Mouse (Mus musculus) CH12.LX (cell line): ENCODE measurements around the gene Pgpep1l. TPM values are rescaled to one million over a fixed set of nuclear protein-coding genes. Genes with fewer than 3 reads are reported as not detected.

Source experiments
- DNase-seq: peaks from one replicate; pipeline ENCODE4 v3.0.0-alpha.2; 2013; ENCODE audit errors: extremely low read depth
- H3K27ac ChIP-seq: 2 replicates; pipeline ENCODE4 v1.5.1; 2012; ENCODE audit warnings: low read depth, mild to moderate bottlenecking, control low read depth, moderate library complexity; ENCODE audit not compliant: insufficient read depth
- H3K27me3 ChIP-seq: replicated peaks from 2 replicates; pipeline ENCODE3; 2012; ENCODE audit warnings: inconsistent platforms
- H3K36me3 ChIP-seq, 2 experiments: replicated peaks in 1 of 2; 2 replicates each; pipeline versions ENCODE3 to v1.6.1; 2012; ENCODE audit warnings: inconsistent platforms in 1 of 2, low read length in 1 of 2, mild to moderate bottlenecking in 1 of 2, mixed read lengths in 1 of 2, moderate library complexity in 1 of 2; ENCODE audit not compliant: control insufficient read depth in 1 of 2, insufficient read depth in 1 of 2
- H3K4me1 ChIP-seq, 2 experiments: 2 replicates each; pipeline ENCODE4 v1.6.1; 2012; ENCODE audit warnings: inconsistent platforms in 1 of 2, moderate library complexity in 1 of 2; ENCODE audit not compliant: insufficient read depth in 2 of 2, control insufficient read depth in 1 of 2
- H3K4me2 ChIP-seq: 2 replicates; pipeline ENCODE4 v1.6.1; 2012; ENCODE audit warnings: low read depth, mild to moderate bottlenecking, control low read depth; ENCODE audit not compliant: poor library complexity, insufficient read depth, severe bottlenecking
- H3K4me3 ChIP-seq, 3 experiments: fragments of 150-350 bp in 1 of 3; sonication (generic) in 1 of 3; replicated peaks in 1 of 3; 2 replicates each; pipeline versions ENCODE3 to v1.5.1; 2011 to 2012; ENCODE audit warnings: low read depth in 2 of 3, low read length in 2 of 3, mild to moderate bottlenecking in 2 of 3, moderate library complexity in 2 of 3, control low read depth in 1 of 3, improper control_type of control experiment in 1 of 3, inconsistent platforms in 1 of 3, mixed read lengths in 1 of 3; ENCODE audit not compliant: poor library complexity in 1 of 3
- H3K79me2 ChIP-seq: replicated peaks from 2 replicates; pipeline ENCODE4 v1.6.1; 2012; ENCODE audit warnings: mild to moderate bottlenecking, moderate library complexity; ENCODE audit not compliant: control insufficient read depth, poor library complexity, insufficient read depth, severe bottlenecking; ENCODE audit errors: extremely low read depth
- H3K9ac ChIP-seq: 2 replicates; pipeline ENCODE4 v1.6.1; 2012; ENCODE audit warnings: low read depth, mild to moderate bottlenecking, control low read depth, moderate library complexity; ENCODE audit not compliant: insufficient read depth
- H3K9me3 ChIP-seq: replicated peaks from 2 replicates; pipeline ENCODE3; 2012; ENCODE audit warnings: low read length, inconsistent platforms, mixed read lengths
- CTCF ChIP-seq, 2 experiments: IDR thresholded peaks in 1 of 2; conservative IDR thresholded peaks in 1 of 2; 2 replicates each; pipeline ENCODE4 v1.5.1; 2011 to 2012; ENCODE audit warnings: low read depth in 2 of 2, low read length in 2 of 2, improper control_type of control experiment in 1 of 2, inconsistent platforms in 1 of 2, mild to moderate bottlenecking in 1 of 2, moderate library complexity in 1 of 2
- ELF1 ChIP-seq: IDR thresholded peaks from 2 replicates; pipeline ENCODE4 v1.6.1; 2014; ENCODE audit warnings: low read depth, mild to moderate bottlenecking, inconsistent platforms, low read length, improper control_type of control experiment
- EP300 ChIP-seq: IDR thresholded peaks from 2 replicates; pipeline ENCODE4 v1.6.1; 2011; ENCODE audit warnings: low read length, improper control_type of control experiment
- ETS1 ChIP-seq: conservative IDR thresholded peaks from 2 replicates; pipeline ENCODE4 v1.6.1; 2012; ENCODE audit warnings: low read depth, mild to moderate bottlenecking, inconsistent platforms, low read length, improper control_type of control experiment, moderate library complexity
- IRF4 ChIP-seq: IDR thresholded peaks from 2 replicates; pipeline ENCODE4 v1.6.1; 2014; ENCODE audit warnings: low read depth, mild to moderate bottlenecking, inconsistent platforms, low read length, improper control_type of control experiment
- JUN ChIP-seq: IDR thresholded peaks from 2 replicates; pipeline ENCODE4 v1.6.1; 2011; ENCODE audit warnings: low read depth, mild to moderate bottlenecking, low read length, improper control_type of control experiment, moderate library complexity; ENCODE audit not compliant: insufficient read depth
- MAX ChIP-seq: IDR thresholded peaks from 2 replicates; pipeline ENCODE4 v1.6.1; 2011; ENCODE audit warnings: low read length, improper control_type of control experiment
- MAZ ChIP-seq: IDR thresholded peaks from 2 replicates; pipeline ENCODE4 v1.6.1; 2012; ENCODE audit warnings: low read depth, mild to moderate bottlenecking, inconsistent platforms, low read length, improper control_type of control experiment, moderate library complexity
- MXI1 ChIP-seq: IDR thresholded peaks from 2 replicates; pipeline ENCODE4 v1.6.1; 2011; ENCODE audit warnings: mild to moderate bottlenecking, low read depth, low read length, improper control_type of control experiment
- NELFE ChIP-seq: IDR thresholded peaks from 2 replicates; pipeline ENCODE4 v1.6.1; 2011; ENCODE audit warnings: low read depth, low read length, improper control_type of control experiment
- PAX5 ChIP-seq: IDR thresholded peaks from 2 replicates; pipeline ENCODE4 v1.6.1; 2012; ENCODE audit warnings: low read length, inconsistent platforms, mixed read lengths
- RCOR1 ChIP-seq: conservative IDR thresholded peaks from 2 replicates; pipeline ENCODE4 v1.6.1; 2012; ENCODE audit warnings: low read depth, mild to moderate bottlenecking, inconsistent platforms, low read length, improper control_type of control experiment
- TCF12 ChIP-seq: IDR thresholded peaks from 2 replicates; pipeline ENCODE4 v1.6.1; 2014; ENCODE audit warnings: low read depth, mild to moderate bottlenecking, inconsistent platforms, low read length, improper control_type of control experiment
- USF1 ChIP-seq: IDR thresholded peaks from 2 replicates; pipeline ENCODE4 v1.6.1; 2014; ENCODE audit warnings: low read depth, mild to moderate bottlenecking, inconsistent platforms, low read length, improper control_type of control experiment
- USF2 ChIP-seq: conservative IDR thresholded peaks from 2 replicates; pipeline ENCODE4 v1.6.1; 2011; ENCODE audit warnings: low read depth, low read length, improper control_type of control experiment
- ZC3H11A ChIP-seq: IDR thresholded peaks from 2 replicates; pipeline ENCODE4 v1.6.1; 2012; ENCODE audit warnings: low read depth, mild to moderate bottlenecking, inconsistent platforms, low read length, improper control_type of control experiment
- ZNF384 ChIP-seq: IDR thresholded peaks from 2 replicates; pipeline ENCODE4 v1.6.1; 2012; ENCODE audit warnings: low read depth, low read length, improper control_type of control experiment, inconsistent platforms
- dilution Hi-C: fragments of 300-500 bp; cut with MboI; formaldehyde crosslinking; loops from 2 replicates; pipeline ENCODE4 v1.14.3; 2020; ENCODE audit warnings: low sequenced_read_pairs; ENCODE audit not compliant: extremely low pct_unique_long_range_greater_than_20kb, extremely low pct_ligation_motif_present
- in situ Hi-C: fragments of 300-500 bp; cut with MboI; formaldehyde crosslinking; loops from 3 replicates; pipeline ENCODE4 v1.14.3; 2019; ENCODE audit warnings: low sequenced_read_pairs, low pct_ligation_motif_present, low pct_unique_long_range_greater_than_20kb, mixed read lengths
- polyA plus RNA-seq: library from polyadenylated mRNA; unstranded; fragments of >175 nt; gene quantifications from 2 replicates; pipeline ENCODE4 v1.2.1, GENCODE M21; 2012; ENCODE audit warnings: low read depth; ENCODE audit not compliant: insufficient read length
- total RNA-seq, 2 experiments: library from RNA; depleted of rRNA; stranded (reverse); fragments of 300-350 nt in 1 of 2; fragments of >200 nt in 1 of 2; gene quantifications; 2 replicates each; pipeline ENCODE4 v1.2.3; 2012 to 2014

Gene Pgpep1l
- total and polyA plus RNA-seq, 3 experiments, result not detected

DNA sequence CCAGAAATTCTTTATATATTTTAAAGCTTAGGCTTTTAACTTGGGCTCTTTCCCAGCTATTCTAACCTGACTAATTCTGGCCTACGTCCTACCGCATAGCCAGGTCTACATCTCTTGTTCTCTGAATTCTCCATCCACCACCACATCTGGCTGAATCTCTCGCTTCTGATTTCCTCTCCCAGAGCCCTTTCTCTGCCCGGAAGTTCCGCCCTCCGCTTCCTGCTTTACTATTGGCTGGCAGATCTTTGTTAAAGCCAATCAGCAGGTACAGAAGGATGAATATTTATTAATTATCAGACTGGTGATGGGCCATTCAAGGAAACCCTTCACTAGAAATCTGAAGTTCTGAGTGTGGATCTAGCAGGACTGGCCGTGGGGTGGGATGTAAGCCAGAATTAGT is 37.1 kb upstream of the Pgpep1l start (continued):
- TF ChIP-seq EP300 (no peak), NELFE (peak; percentile 65), ZNF384 (no peak)
- TF ChIP-seq, all 38 proteins: peak for 9

DNA sequence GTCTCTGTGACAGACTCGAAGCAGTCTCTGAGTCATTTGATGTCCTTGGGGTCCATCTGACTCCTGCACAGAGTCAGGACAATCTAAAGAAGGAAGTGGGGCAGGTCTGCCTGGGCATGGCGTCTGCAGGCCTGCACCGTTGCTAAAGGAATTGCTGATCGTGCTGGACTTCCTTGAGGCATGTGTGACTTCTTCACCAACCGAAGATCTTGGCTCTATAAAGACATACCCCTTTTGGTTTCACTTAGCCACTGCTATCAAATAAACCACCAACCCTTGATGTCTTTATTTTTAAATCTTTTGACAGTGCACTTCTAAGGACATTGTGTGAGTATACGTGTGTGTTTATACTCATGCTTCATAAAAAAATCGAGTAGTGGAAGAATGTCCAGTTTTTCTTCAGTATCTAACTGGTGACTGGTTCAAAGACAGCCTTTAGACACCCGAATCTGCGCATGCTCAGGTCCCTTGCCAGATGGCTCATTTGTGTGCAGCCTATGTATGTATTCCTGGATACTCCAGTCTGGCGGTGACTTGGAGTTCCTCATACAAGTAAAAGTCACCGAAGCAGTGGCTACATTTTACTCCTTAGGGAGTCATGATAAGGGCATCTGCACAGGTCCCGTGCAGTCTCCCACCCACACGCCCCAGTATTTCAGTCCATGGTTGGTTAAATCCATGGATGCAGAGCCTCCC is 34.5 kb upstream of the Pgpep1l start:
- Histone ChIP-seq H3K4me3 (no peak overlapping the region), H3K79me2 (peaks cover 36% of the 10 kb centered on the region), H3K27me3 (no peaks in the 10 kb centered on the region), H3K4me2 (no peak overlapping the region), H3K4me1 (peaks cover 4 to 62% of the 10 kb centered on the region in 2 experiments; a peak in 3 of 4 replicates), H3K27ac (no peak overlapping the region), H3K9ac (no peak overlapping the region), H3K36me3 (peaks cover 10 to 59% of the 10 kb centered on the region in 2 experiments), H3K9me3 (peaks cover 4% of the 10 kb centered on the region)
- DNase-seq, result no peak
- TF ChIP-seq TCF12 (no peak), RCOR1 (no peak), USF1 (no peak), NELFE (no peak), MAZ (no peak), MXI1 (no peak), ZC3H11A (no peak), CTCF (conservative IDR thresholded peaks at IDR 0.05 in 1 of 2, IDR thresholded peaks at IDR 0.05 in 1 of 2; ENCODE audit: low read depth in 2 of 2, low read length in 2 of 2) (no peak), JUN (no peak), USF2 (no peak)
- dilution Hi-C loops, result no loop called here
- in situ Hi-C loops, result no loop called here

DNA sequence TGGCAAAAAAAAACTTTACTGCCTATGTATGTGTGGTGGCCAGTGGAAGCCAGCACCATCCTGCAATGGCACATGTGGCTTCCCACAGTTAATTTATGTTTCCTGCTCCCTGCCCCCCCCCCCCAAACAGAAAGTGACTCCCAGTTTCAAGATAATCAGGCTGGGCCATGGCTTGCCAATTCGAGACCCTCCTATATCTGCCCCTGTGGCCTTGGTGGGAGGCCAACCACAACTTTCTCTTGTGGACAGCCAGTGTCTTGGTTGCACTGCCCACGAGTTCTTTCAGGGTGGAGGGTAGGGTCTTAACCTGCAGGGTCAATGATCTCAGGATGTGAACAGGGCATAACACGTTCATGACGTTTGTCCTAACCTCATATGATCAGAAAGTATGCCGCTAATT is 32.5 kb upstream of the Pgpep1l start:
- dilution Hi-C loops (no loop called here), in situ Hi-C loops (no loop called here)
- Histone ChIP-seq H3K36me3 (peaks cover 15 to 62% of the 10 kb centered on the region in 2 experiments), H3K9ac (no peak overlapping the region), H3K4me3 (no peak overlapping the region), H3K79me2 (peaks cover 49% of the 10 kb centered on the region), H3K27ac (no peak overlapping the region), H3K4me1 (peaks cover 0 to 54% of the 10 kb centered on the region in 2 experiments; a peak in 2 of 4 replicates), H3K27me3 (no peaks in the 10 kb centered on the region), H3K4me2 (no peak overlapping the region), H3K9me3 (peaks cover 4% of the 10 kb centered on the region)
- TF ChIP-seq ETS1 (no peak), IRF4 (no peak), PAX5 (no peak), ELF1 (no peak), NELFE (no peak), MAX (no peak), ZC3H11A (no peak)
- DNase-seq, result no peak
